Mouse (Mus musculus) heart, embryonic 11.5 days (tissue): Measurements from ENCODE around the gene Slc31a2. TPM values are rescaled to one million over a fixed set of nuclear protein-coding genes. Genes with fewer than 3 reads are reported as not detected.

Source experiments
- ATAC-seq: fragments of 200-750 bp; cut with Nextera tagmentation; replicated peaks from 2 replicates; pipeline ENCODE4 v1.8.0; 2017; ENCODE audit warnings: moderate library complexity; ENCODE audit not compliant: insufficient number of reproducible peaks, low FRiP score, low TSS enrichment
- H3K27ac ChIP-seq: fragments of 300-500 bp; sonication (generic); 2 replicates; pipeline ENCODE4 v1.5.1; 2014; ENCODE audit warnings: mild to moderate bottlenecking, low read depth, low read length
- H3K27me3 ChIP-seq: fragments of 300-500 bp; sonication (generic); 2 replicates; pipeline ENCODE4 v1.6.1; 2014; ENCODE audit warnings: mild to moderate bottlenecking, low read length, mixed read lengths; ENCODE audit not compliant: control insufficient read depth, insufficient read depth
- H3K36me3 ChIP-seq: fragments of 300-500 bp; sonication (generic); 2 replicates; pipeline ENCODE4 v1.6.1; 2014; ENCODE audit warnings: mild to moderate bottlenecking, low read length, moderate library complexity, mixed read lengths; ENCODE audit not compliant: control insufficient read depth, insufficient read depth
- H3K4me1 ChIP-seq: fragments of 300-500 bp; sonication (generic); 2 replicates; pipeline ENCODE4 v1.6.1; 2014; ENCODE audit warnings: low read length; ENCODE audit not compliant: control insufficient read depth, insufficient read depth
- H3K4me2 ChIP-seq: fragments of 300-500 bp; sonication (generic); 2 replicates; pipeline ENCODE4 v1.6.1; 2014; ENCODE audit warnings: mild to moderate bottlenecking, moderate library complexity
- H3K4me3 ChIP-seq: fragments of 300-500 bp; sonication (generic); 2 replicates; pipeline ENCODE4 v1.5.1; 2014; ENCODE audit warnings: low read depth, low read length
- H3K9ac ChIP-seq: fragments of 300-500 bp; sonication (generic); 2 replicates; pipeline ENCODE4 v1.6.1; 2014; ENCODE audit warnings: mild to moderate bottlenecking, low read depth, low read length, moderate library complexity
- H3K9me3 ChIP-seq: fragments of 300-500 bp; sonication (generic); replicated peaks from 2 replicates; pipeline ENCODE4 v1.6.1; 2016; ENCODE audit warnings: low read length; ENCODE audit not compliant: control insufficient read depth
- WGBS: fragments of 180-500 bp; shearing (Covaris S2); extraction: QIAGEN DNeasy Blood & Tissue Kit; methylation state at CpG from one replicate; pipeline ENCODE4 v1.1.7; 2014; ENCODE audit not compliant: insufficient replicate concordance; 5-methylcytosine and 5-hydroxymethylcytosine counted together
- polyA plus RNA-seq: library from polyadenylated mRNA; unstranded; fragments of >200 nt; fragmentation: Nextera tagmentation; extraction: Ambion mirVana; gene quantifications from 2 replicates; pipeline ENCODE4 v1.2.1, GENCODE M21; 2014

The Slc31a2 gene
- polyA plus RNA-seq, 1 experiment from 2014 or later, result 14.4 TPM

GRCm38 (mm10) chr4:62286257-62286991 lies 24.1 kb downstream of the Slc31a2 start:
- Histone ChIP-seq H3K36me3 (no peaks in the 10 kb centered on the region), H3K9ac (peak overlapping the region; percentile 61), H3K4me1 (peaks cover 10% of the 10 kb centered on the region), H3K4me3 (peak overlapping the region; percentile 51), H3K9me3 (no peaks in the 10 kb centered on the region), H3K27me3 (no peaks in the 10 kb centered on the region), H3K27ac (peak overlapping the region; percentile 18; the same call in 1 of the 2 replicates), H3K4me2 (peak overlapping the region; percentile 68)
- WGBS, result under 1% methylated on average over 55 of the region's 55 CpGs
- peak; percentile 84 for ATAC-seq

- H3K4me2 ChIP-seq, result peak overlapping the region; percentile 68
- H3K9ac ChIP-seq, result peak overlapping the region; percentile 61
- WGBS, result 9% methylated on average over 12 of the region's 12 CpGs
- H3K27ac ChIP-seq, result 0 out of 2 replicates have a peak overlapping the region, but pooled peaks have one; percentile 35
- no peaks in the 10 kb centered on the region for H3K36me3 ChIP-seq
- no peaks in the 10 kb centered on the region for H3K27me3 ChIP-seq
- H3K4me3 ChIP-seq, result peak overlapping the region; percentile 51
- no peak for ATAC-seq
- H3K4me1 ChIP-seq, result peaks cover 9% of the 10 kb centered on the region
- H3K9me3 ChIP-seq, result no peaks in the 10 kb centered on the region
Observed at GRCm38 (mm10) chr4:62286992-62287900, 24.9 kb downstream of the Slc31a2 start.

DNA sequence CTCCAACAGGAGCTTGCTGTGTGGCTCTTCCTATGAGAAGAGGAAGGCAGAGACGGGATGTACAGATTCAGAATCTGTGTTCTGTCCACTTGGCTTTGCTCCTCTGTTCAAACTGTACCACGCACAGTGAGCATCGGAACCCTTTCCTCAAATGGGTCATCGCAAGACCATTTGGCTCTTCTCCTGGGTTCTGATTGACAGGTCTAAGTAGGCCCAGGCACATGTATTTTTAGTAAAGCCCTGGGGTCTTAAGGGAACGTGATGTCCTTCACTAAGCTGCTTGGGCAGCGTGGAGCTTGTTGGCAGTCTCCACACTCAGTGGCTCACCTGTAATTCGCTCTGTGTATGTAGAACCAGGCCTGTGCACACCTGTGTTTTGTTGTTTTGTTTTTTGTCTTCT lies 26.9 kb downstream of the Slc31a2 start:
- 69% methylated on average over 7 of the region's 7 CpGs for WGBS
- no peaks in the 10 kb centered on the region for H3K9me3 ChIP-seq
- no peak overlapping the region for H3K9ac ChIP-seq
- H3K27me3 ChIP-seq, result no peaks in the 10 kb centered on the region
- H3K4me2 ChIP-seq, result no peak overlapping the region
- ATAC-seq, result no peak
- H3K36me3 ChIP-seq, result no peaks in the 10 kb centered on the region
- peaks cover 8% of the 10 kb centered on the region for H3K4me1 ChIP-seq
- H3K27ac ChIP-seq, result no peak overlapping the region
- H3K4me3 ChIP-seq, result no peak overlapping the region

DNA sequence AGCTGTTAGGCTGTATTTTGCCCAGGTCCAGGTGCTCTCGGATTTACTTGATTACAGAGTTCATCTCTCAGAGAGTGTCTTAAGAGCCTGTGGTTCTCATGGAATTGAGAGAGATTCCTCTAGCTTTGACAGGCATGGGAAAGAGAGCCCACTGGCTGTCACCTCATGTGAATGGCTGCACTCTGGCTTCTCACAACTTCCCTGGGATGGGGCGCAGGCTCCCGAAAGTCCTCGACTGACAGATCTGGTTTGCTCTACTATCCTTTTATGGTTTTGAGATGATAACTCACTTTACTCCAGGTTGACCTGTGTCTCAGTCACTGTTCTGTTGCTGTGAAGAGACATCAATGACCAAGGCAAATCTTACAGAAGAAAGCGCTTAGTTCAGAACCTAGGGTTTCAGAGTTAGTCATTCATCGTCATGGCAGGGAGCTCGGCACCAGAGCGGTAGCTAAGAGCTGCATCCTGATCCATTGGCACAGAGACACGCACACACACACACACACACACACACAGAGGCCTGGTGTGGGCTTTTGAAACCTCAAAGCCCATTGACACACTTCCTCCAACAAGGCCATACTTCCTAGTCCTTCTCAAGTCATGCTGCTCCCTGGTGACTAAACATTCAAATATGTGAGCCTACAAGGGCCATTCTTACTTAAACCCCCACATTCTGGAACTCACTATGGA lies 28.6 kb downstream of the Slc31a2 start:
- no peak overlapping the region for H3K4me3 ChIP-seq
- no peaks in the 10 kb centered on the region for H3K9me3 ChIP-seq
- no peaks in the 10 kb centered on the region for H3K36me3 ChIP-seq
- H3K27ac ChIP-seq, result no peak overlapping the region
- no peak overlapping the region for H3K9ac ChIP-seq
- ATAC-seq, result no peak
- peaks cover 8% of the 10 kb centered on the region for H3K4me1 ChIP-seq
- WGBS, result 87% methylated on average over 9 of the region's 9 CpGs
- H3K4me2 ChIP-seq, result no peak overlapping the region
- no peaks in the 10 kb centered on the region for H3K27me3 ChIP-seq

DNA sequence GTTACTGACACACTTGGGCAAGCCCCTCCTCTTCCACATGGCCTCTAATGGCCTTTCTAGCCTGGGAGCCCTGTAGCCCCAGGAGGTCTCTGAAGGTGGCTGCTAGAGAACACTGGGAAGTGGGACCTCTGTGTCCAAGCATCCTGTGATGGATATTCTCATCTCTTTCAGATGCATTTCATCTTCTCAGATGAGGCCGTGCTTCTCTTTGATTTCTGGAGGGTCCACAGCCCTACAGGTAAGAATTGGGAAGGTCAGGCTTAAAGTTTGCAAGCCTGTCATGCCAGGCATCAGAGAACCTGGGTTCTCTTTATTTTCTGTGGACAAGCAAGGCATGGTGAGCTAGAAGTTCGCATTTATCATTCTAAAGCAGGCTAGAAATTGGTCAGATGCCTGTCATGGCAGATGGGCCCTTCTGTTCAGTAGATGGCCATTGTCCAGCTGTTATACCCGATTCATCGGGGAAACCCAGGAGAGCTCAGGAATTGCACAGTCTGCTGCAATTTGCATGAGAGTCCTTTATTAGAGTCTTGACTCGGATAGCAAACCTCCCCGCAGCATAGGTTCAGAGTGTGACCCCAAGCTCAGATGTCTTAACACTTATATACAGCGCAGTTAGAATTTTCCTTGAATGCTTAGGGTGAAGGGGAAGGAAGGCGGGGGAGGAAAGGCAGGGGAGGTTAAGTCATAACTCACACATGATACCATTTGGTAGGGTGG lies 30.3 kb downstream of the Slc31a2 start:
- 79% methylated on average over 8 of the region's 8 CpGs for WGBS

GRCm38 (mm10) chr4:62293219-62293861 lies 31.0 kb downstream of the Slc31a2 start:
- no peak for ATAC-seq
- H3K27ac ChIP-seq, result no peak overlapping the region
- no peaks in the 10 kb centered on the region for H3K4me1 ChIP-seq
- no peaks in the 10 kb centered on the region for H3K9me3 ChIP-seq
- no peak overlapping the region for H3K4me2 ChIP-seq
- no peaks in the 10 kb centered on the region for H3K27me3 ChIP-seq
- 0 out of 2 replicates have a peak, but pooled peaks cover 2% of the 10 kb centered on the region for H3K36me3 ChIP-seq
- no peak overlapping the region for H3K4me3 ChIP-seq
- WGBS, result 66% methylated on average over 10 of the region's 10 CpGs
- no peak overlapping the region for H3K9ac ChIP-seq

More for the DNA sequence above, 30.3 kb downstream of the Slc31a2 start:
- H3K27me3 ChIP-seq, result no peaks in the 10 kb centered on the region
- 0 out of 2 replicates have a peak, but pooled peaks cover 2% of the 10 kb centered on the region for H3K36me3 ChIP-seq
- no peaks in the 10 kb centered on the region for H3K9me3 ChIP-seq
- ATAC-seq, result no peak
- H3K4me2 ChIP-seq, result no peak overlapping the region
- H3K9ac ChIP-seq, result no peak overlapping the region
- no peak overlapping the region for H3K27ac ChIP-seq
- peaks cover 5% of the 10 kb centered on the region for H3K4me1 ChIP-seq
- H3K4me3 ChIP-seq, result no peak overlapping the region

GRCm38 (mm10) chr4:62294741-62295140 lies 32.4 kb downstream of the Slc31a2 start:
- Histone ChIP-seq H3K9ac (no peak overlapping the region), H3K27me3 (no peaks in the 10 kb centered on the region), H3K4me3 (no peak overlapping the region), H3K36me3 (peaks cover 9% of the 10 kb centered on the region), H3K27ac (no peak overlapping the region), H3K4me2 (no peak overlapping the region), H3K4me1 (no peaks in the 10 kb centered on the region), H3K9me3 (no peaks in the 10 kb centered on the region)
- ATAC-seq, result no peak
- WGBS, result 100% methylated on average over 1 of the region's 1 CpGs
